Mouse (Mus musculus) kidney, embryonic 16.5 days (tissue): ENCODE results near the gene Tenm3. TPM values are rescaled to one million over a fixed set of nuclear protein-coding genes. Genes with fewer than 3 reads are reported as not detected.

ENCODE experiments used
- ATAC-seq: fragments of 200-750 bp; cut with Nextera tagmentation; 2 replicates; pipeline ENCODE4 v1.8.0; 2017; ENCODE audit warnings: moderate TSS enrichment; ENCODE audit not compliant: low FRiP score, low TSS enrichment
- H3K27ac ChIP-seq: fragments of 300-500 bp; sonication (generic); 2 replicates; pipeline ENCODE4 v1.5.1; 2014; ENCODE audit warnings: low read length
- H3K27me3 ChIP-seq: fragments of 300-500 bp; sonication (generic); 2 replicates; pipeline ENCODE4 v1.6.1; 2014; ENCODE audit warnings: low read length, control low read depth, mixed read lengths; ENCODE audit not compliant: insufficient read depth
- H3K36me3 ChIP-seq: fragments of 300-500 bp; sonication (generic); 2 replicates; pipeline ENCODE4 v1.6.1; 2014; ENCODE audit warnings: low read length, control low read depth, mixed read lengths; ENCODE audit not compliant: insufficient read depth
- H3K4me1 ChIP-seq: fragments of 300-500 bp; sonication (generic); 2 replicates; pipeline ENCODE4 v1.6.1; 2014; ENCODE audit warnings: low read length, control low read depth, mixed read lengths; ENCODE audit not compliant: insufficient read depth
- H3K4me2 ChIP-seq: fragments of 300-500 bp; sonication (generic); replicated peaks from 2 replicates; pipeline ENCODE4 v1.6.1; 2014; ENCODE audit warnings: low read depth, low read length
- H3K4me3 ChIP-seq: fragments of 300-500 bp; sonication (generic); 2 replicates; pipeline ENCODE4 v1.5.1; 2014; ENCODE audit warnings: mild to moderate bottlenecking, low read length
- H3K9ac ChIP-seq: fragments of 300-500 bp; sonication (generic); replicated peaks from 2 replicates; pipeline ENCODE4 v1.6.1; 2014; ENCODE audit warnings: low read length
- H3K9me3 ChIP-seq: fragments of 300-500 bp; sonication (generic); 2 replicates; pipeline ENCODE4 v1.6.1; 2016; ENCODE audit warnings: low read length, control low read depth
- WGBS: fragments of 180-500 bp; shearing (Covaris S2); extraction: QIAGEN DNeasy Blood & Tissue Kit; methylation state at CpG from one replicate; pipeline ENCODE4 v1.1.7; 2014; 5-methylcytosine and 5-hydroxymethylcytosine counted together
- polyA plus RNA-seq: library from polyadenylated mRNA; unstranded; fragments of >200 nt; fragmentation: Nextera tagmentation; extraction: Ambion mirVana; gene quantifications from 2 replicates; pipeline ENCODE4 v1.2.1, GENCODE M21; 2015

Gene Tenm3
- 20.3 and 23.5 TPM in 2 replicates for polyA plus RNA-seq

DNA sequence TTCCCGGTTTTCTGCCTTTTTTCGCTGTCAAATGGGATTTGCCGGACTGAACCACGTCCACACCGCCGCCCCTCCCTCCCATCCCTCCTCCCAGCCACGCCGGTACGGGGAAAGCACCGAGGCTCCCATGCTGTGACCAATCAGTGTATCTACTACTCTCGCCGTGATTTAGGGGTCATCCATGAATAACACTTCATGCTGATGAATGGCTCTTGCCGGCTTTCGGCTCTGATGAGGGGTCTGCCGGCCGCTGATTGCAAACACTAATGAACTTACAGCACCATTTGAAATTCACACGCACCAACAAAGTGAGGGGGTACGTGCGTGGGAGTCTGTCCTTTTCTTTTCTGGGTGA lies at the start of gene Tenm3:
Tenm3 (minus strand) TSS at position 21 of the 355 bp plus-strand sequence.
- peak within 1 kb of the TSS; percentile 77 for H3K4me3 ChIP-seq
- ATAC-seq = peak; percentile 64; the same call in 1 of the 2 replicates
- peak within 1 kb of the TSS; percentile 84 for H3K27ac ChIP-seq
- no peaks in the 10 kb centered on the region for H3K9me3 ChIP-seq
- peaks cover 14% of the 10 kb centered on the region for H3K4me1 ChIP-seq
- peaks cover 20% of the 10 kb centered on the region for H3K27me3 ChIP-seq
- H3K4me2 ChIP-seq = peak within 1 kb of the TSS; percentile 61
- H3K9ac ChIP-seq = peak within 1 kb of the TSS; percentile 83
- 0% methylated on average over 19 of the region's 19 CpGs for WGBS
- no peaks in the 10 kb centered on the region for H3K36me3 ChIP-seq

DNA sequence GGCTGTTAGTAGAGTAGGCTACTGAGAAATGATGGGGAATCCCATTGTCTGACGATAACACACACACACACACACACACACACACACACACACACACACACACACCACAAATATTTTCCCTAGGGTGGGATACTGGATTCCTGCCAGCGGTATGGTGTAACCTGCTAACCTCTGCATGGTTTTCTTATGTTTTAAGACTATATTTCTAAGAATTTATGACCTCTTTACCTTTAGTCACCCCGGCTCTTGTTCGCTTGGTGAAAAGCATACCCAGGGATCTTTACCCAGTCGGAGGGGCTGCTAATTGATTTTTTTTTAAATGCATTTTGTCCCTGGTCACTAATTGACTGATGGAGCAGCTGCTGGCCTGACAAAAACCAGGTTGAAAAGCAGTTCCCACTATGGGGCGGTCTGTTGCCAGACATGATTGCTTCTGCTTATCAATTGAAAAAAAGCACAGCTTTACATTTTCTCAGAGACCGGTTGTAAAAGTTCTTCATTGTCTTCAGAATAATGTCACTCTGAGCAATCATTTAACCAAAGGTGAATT lies 46.5 kb upstream of the Tenm3 start:
- WGBS = 41% methylated on average over 7 of the region's 7 CpGs
- ATAC-seq = no peak
- no peak overlapping the region for H3K4me3 ChIP-seq
- no peaks in the 10 kb centered on the region for H3K4me1 ChIP-seq
- no peak overlapping the region for H3K4me2 ChIP-seq
- H3K9ac ChIP-seq = no peak overlapping the region
- no peaks in the 10 kb centered on the region for H3K9me3 ChIP-seq
- no peaks in the 10 kb centered on the region for H3K36me3 ChIP-seq
- H3K27me3 ChIP-seq = no peaks in the 10 kb centered on the region
- no peak overlapping the region for H3K27ac ChIP-seq

DNA sequence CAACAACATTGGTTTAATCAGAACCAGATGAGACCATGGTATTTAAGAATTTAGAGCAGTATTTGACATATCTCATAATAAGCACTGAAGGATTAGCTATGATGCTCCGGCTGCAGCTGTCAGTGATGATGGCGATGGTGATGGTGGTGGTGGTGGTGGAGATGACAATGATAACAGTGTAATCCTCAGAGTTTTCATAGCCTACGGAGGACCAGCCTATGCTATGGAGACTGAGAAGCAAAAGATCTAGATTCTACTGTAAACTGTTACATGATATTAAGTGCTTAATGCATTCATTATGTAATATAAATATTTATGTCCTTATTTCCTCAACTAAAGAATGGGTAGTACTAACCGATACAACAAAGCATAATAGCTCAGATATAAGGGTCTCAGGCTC lies 40.5 kb upstream of the Tenm3 start:
- Histone ChIP-seq H3K9ac (no peak overlapping the region), H3K9me3 (no peaks in the 10 kb centered on the region), H3K4me2 (no peak overlapping the region), H3K27me3 (no peaks in the 10 kb centered on the region), H3K4me3 (no peak overlapping the region), H3K36me3 (no peaks in the 10 kb centered on the region), H3K27ac (no peak overlapping the region), H3K4me1 (no peaks in the 10 kb centered on the region)
- WGBS = 92% methylated on average over 4 of the region's 4 CpGs
- ATAC-seq = no peak

DNA sequence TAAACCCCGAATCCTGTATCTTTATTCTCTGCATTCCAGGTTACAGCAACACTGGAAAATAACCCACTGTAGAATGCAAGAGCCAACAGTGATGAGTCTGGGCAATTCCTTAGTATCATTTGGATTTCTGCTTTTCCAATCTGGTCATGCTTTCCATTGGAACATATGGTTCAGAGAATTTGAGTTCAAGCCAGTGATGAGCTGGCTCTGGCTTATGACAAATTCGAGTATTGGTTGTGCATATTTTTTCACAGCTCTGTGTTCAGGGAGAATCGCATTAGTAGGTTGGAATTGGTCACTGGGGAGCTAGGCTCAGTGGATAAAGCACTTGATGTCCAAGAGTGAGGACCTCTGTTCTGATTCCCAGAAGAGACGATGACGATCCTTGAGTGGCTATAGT lies 36.8 kb upstream of the Tenm3 start:
- no peak for ATAC-seq
- H3K4me3 ChIP-seq = no peak overlapping the region
- WGBS = 89% methylated on average over 5 of the region's 5 CpGs
- no peak overlapping the region for H3K9ac ChIP-seq
- H3K27me3 ChIP-seq = no peaks in the 10 kb centered on the region
- no peaks in the 10 kb centered on the region for H3K4me1 ChIP-seq
- H3K27ac ChIP-seq = no peak overlapping the region
- no peak overlapping the region for H3K4me2 ChIP-seq
- no peaks in the 10 kb centered on the region for H3K9me3 ChIP-seq
- H3K36me3 ChIP-seq = no peaks in the 10 kb centered on the region

DNA sequence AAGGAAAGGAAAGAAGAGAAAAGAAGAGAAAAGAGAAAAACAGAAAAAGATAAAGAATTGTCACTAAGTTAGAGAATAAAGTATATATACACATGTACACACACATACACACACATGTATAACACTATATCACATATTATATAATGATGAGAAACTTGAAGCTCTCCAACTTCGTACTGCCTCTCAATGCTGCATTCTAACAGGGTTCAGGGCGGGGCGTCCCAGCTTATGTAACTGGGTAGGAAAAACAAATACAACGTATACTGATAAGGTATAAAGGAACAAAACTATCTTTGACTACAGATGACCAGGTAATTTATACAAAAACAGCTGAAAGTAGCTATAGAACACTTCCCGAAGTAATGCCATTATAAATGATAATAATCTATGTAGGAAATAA lies 22.2 kb upstream of the Tenm3 start:
- WGBS = 90% methylated on average over 5 of the region's 5 CpGs
- no peak for ATAC-seq
- Histone ChIP-seq H3K4me3 (no peak overlapping the region), H3K4me2 (no peak overlapping the region), H3K9me3 (no peaks in the 10 kb centered on the region), H3K36me3 (no peaks in the 10 kb centered on the region), H3K27me3 (no peaks in the 10 kb centered on the region), H3K27ac (no peak overlapping the region), H3K4me1 (no peaks in the 10 kb centered on the region), H3K9ac (no peak overlapping the region)

DNA sequence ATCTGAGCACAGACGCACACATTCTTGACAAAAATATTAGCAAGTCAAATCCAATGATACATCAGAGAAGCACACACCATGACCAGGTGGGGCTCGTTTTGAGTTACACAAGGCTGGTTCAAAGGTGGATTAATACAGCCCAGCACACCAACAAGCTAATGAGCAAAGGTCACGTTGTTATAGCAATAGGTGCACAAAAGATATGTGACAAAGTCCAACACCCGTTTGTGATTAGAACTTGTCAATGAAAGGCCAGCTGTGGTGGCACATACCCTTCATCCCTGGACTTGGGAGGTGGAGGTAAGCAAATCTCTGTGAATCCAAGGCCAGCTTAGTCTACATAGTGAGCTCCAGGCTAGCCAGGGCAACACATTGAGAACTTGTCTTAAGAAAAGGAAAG lies 21.7 kb upstream of the Tenm3 start:
- Histone ChIP-seq H3K4me1 (no peaks in the 10 kb centered on the region), H3K9me3 (no peaks in the 10 kb centered on the region), H3K27me3 (no peaks in the 10 kb centered on the region), H3K4me2 (no peak overlapping the region), H3K4me3 (no peak overlapping the region), H3K27ac (no peak overlapping the region), H3K9ac (no peak overlapping the region), H3K36me3 (no peaks in the 10 kb centered on the region)
- WGBS = 50% methylated on average over 4 of the region's 4 CpGs
- no peak for ATAC-seq

DNA sequence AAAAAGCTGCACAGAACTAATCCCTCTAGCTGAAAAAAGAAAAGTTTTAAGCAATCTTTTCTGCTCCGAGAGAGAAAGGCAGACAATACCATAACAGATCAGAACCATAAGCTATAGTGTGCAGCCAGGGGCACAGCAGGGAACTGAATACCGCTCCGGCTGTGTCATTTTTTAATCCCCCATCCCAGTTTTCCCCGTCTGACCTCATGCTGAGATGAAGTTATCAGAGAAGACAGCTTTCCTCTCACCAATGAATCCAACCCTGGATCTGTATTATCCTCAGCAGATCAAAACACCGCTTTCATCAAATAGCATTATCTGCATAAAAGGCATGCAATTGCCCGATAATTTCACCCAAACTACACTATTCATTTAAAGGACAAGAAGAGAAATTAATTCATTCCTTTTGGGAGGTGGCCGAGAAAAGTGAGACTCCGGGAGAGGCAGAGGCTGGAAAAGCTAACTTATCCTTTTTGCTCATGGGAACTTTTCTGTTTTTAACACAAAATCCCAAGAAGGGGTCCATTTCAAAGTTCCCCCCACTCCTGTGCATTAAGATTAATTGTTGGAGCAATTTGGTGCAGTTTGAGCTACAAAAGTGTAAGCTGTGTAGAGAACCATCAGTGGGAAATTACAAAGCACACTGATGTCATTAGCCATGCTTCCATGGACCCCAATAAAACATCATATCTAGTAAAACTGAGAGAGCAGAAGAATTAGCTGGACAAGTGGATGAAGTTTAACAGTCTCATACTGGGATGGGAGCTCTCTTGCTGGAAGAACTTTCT lies 6.7 kb upstream of the Tenm3 start:
- 78% methylated on average over 8 of the region's 8 CpGs for WGBS
- H3K4me3 ChIP-seq = no peak overlapping the region
- peaks cover 17% of the 10 kb centered on the region for H3K27me3 ChIP-seq
- H3K27ac ChIP-seq = no peak overlapping the region
- H3K36me3 ChIP-seq = no peaks in the 10 kb centered on the region
- H3K4me2 ChIP-seq = no peak overlapping the region
- no peaks in the 10 kb centered on the region for H3K4me1 ChIP-seq
- no peak for ATAC-seq
- no peaks in the 10 kb centered on the region for H3K9me3 ChIP-seq
- H3K9ac ChIP-seq = no peak overlapping the region

DNA sequence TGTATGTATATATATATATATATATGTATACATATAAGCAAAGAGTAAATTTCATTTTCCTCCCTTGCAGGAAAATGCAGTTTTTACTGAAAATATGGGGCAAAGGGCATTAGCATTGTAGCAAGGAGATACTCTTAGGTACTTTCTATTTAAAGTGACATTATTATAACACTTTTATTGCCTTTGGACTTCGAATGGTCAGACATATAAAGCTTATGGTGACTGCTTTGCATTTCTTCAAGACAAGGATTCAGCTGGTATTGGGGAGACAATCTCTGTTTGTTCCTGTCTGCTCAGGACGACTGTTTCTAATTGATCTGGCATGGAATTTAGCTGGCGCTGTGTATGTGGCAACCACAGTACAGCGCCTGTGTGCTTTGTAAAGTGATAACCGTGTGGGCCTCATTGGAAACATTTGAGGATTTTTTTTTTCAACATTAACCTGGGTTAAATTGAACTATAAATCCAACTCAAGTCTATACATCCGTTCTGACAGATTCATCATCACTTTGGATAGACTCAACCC lies 5.4 kb upstream of the Tenm3 start:
- Histone ChIP-seq H3K4me1 (peaks cover 11% of the 10 kb centered on the region), H3K9me3 (no peaks in the 10 kb centered on the region), H3K4me2 (no peak overlapping the region), H3K36me3 (no peaks in the 10 kb centered on the region), H3K27ac (no peak overlapping the region), H3K27me3 (peaks cover 20% of the 10 kb centered on the region), H3K9ac (no peak overlapping the region), H3K4me3 (no peak overlapping the region)
- no peak for ATAC-seq
- WGBS = 78% methylated on average over 6 of the region's 6 CpGs

DNA sequence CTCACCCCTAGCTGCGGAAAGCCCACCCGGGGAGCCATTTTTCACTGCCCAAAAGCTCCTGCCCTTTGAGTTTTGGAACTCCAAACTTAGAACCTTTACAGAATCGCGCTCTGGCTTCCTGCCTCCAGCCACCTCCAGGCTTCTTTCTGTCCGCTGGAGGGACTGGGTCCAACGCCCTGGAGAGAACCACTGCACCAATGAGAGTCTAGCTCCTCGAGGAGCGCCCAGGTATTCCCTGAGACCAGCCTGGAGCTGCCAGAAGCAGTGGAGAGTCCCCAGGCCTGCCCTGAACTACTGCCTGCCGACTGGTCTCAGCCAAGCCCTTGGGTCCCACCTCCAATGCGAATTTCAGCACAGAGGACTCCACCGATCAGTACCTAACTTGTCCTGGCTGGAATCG lies 1.2 kb upstream of the Tenm3 start:
- Histone ChIP-seq H3K27me3 (peaks cover 20% of the 10 kb centered on the region), H3K4me2 (peak overlapping the region; percentile 61), H3K9ac (peak overlapping the region; percentile 49), H3K4me3 (peak overlapping the region; percentile 77), H3K4me1 (peaks cover 14% of the 10 kb centered on the region), H3K36me3 (no peaks in the 10 kb centered on the region), H3K9me3 (no peaks in the 10 kb centered on the region), H3K27ac (no peak overlapping the region)
- ATAC-seq = peak; percentile 31
- WGBS = 11% methylated on average over 12 of the region's 12 CpGs

DNA sequence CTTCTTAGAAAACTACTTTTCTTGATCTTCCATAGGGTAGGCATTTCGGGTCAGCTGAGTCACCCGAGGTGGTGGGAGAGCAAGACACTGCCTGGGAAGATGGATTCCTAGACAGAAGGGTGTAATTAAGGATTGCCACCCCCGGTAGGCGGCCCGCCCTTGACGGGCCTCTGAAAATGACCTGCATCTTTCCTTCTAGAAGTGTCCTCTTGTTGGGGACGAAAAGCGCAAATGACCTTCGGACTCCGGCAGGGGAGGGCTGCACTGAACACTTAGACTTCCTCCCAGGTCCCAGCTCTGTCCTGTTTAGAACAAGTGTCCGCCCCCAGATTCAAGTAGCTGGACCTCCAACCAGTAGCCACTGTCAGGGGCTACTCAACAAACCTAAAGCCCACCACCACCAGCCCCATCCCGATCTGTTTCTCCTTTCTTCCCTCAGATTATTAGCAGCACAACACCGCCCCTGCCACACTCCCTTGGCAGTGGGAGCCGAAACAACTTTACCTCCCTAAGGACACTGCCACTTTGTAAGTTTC lies 687 bp upstream of the Tenm3 start:
- Histone ChIP-seq H3K27me3 (peaks cover 20% of the 10 kb centered on the region), H3K4me1 (peaks cover 14% of the 10 kb centered on the region), H3K4me3 (peak overlapping the region; percentile 77), H3K9me3 (no peaks in the 10 kb centered on the region), H3K27ac (no peak overlapping the region), H3K4me2 (peak overlapping the region; percentile 61), H3K9ac (peak overlapping the region; percentile 49), H3K36me3 (no peaks in the 10 kb centered on the region)
- ATAC-seq = peak; percentile 16
- under 1% methylated on average over 14 of the region's 14 CpGs for WGBS
